Mouse (Mus musculus): ENCODE data around the gene Ccdc159.

The Ccdc159 gene

DNA sequence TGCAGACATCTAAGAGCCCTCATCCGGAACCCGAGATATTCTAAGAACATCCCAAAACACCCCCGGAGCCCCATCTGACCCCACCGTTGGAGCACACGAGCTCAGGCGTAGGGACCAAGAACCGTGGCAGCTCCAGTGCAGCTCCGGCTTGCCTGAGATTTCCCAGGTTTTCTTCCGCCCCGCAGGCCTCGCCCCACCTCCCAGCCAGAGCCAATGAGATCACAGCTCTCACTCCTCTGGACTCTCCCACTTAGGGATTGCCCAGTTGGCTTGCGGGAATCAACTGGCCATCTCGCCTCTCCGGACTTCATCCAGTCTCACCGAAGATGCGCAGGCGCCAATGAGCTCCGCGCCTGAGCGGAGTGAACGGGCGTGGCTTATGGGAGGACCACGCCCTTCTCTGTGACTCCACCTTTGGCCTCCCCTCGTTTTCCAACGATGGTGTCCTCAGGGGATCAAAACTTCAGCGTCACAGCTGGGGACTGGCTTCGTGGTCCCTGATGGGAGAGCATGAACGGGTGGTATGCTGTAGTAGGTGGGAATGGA, at the start of gene Ccdc159, which contains the start of gene Tmem205:
TSS of gene Ccdc159 (plus strand) at position 264 of the 546 bp plus-strand sequence.
TSS of gene Tmem205 (minus strand) at position 349 of the 546 bp plus-strand sequence.
- DNase-seq = peak; percentile 24 to 35

DNA sequence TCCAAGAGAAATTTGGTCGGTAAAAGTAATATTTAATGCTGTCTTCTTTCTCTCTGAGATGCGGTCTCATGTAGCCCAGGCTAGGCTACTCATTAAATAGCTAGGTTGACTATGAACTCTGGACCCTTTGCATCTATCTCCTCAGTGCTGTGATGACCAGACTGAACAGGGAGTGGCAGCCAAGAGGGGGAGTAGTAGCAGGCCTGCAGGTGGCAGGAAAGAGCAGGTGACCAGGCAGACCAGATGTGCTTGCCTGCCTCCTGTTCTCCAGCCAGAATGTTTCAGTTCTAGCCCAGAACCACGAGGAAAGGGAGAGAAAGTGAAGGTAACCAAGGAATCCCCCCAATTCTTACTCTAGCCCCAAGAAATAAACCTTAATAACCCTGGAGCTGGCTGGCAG, 38.0 kb upstream of the Ccdc159 start:
- no peak for DNase-seq

DNA sequence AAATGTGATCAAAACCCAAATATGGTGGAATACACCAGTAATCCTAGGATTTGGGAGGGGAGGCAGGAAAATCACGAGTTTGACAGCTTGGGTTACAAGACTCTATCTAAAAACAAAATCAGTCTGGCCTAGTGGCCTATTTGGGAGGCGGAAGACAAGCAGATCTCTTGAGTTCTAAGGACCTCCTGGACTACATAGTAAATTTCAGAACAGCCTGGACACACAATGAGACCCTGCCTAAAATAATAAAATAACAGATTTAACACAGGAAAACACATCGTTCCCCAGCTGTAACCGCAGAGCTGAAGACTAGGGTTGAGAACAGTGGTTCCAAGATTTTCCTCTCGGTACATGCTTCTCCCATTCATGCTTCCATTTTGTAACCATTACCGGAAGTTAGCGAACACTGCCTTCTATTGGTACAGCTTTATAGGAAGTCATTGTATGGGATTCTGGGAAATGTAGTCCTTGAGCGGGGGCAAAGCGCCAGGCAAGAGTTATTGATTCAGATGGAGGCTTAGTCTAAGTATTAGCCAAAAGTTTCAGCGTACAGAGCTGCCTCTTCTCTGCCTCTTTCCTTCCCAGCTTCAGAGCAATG, 25.9 kb upstream of the Ccdc159 start:
- peak in 1 of 2 experiments; percentile 16 for DNase-seq

DNA sequence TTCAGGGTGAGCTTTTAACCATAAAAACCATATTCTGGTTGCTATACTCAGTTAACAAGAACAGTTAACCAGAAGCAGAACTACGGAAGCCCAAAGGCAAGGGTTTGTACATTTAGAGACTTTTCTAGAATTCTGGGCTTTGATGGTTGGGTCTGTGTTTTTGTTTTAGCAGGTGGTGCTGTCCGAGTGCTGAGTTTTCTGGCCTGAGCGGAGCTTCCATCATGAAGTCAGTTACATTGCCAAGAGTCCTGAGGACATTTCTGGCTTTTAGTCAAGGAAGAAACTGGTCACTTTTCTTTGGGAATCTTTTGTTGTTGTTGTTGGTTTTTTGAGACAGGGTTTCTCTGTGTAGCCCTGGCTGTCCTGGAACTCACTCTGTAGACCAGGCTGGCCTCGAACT, 23.2 kb upstream of the Ccdc159 start:
- DNase-seq = no peak

DNA sequence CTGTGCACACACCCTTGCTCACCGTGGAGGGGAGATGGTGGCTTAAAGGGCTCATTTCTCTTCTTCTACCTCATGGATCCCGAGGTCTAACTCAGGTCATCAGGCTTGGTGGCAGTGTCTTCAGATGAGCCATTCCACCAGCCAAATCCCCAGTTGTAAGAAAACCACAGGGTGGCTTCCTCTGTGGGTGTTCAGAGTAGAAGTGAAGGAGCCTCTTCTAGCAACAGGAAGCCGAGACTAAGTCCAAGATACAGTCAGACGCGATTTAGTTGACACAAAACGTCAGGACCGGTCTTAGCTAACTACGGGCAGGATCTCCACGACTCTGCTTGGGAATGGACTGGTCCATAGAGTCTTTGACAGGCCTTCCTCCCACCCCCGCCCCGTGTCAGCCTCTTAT, 19.1 kb upstream of the Ccdc159 start:
- no peak for DNase-seq

DNA sequence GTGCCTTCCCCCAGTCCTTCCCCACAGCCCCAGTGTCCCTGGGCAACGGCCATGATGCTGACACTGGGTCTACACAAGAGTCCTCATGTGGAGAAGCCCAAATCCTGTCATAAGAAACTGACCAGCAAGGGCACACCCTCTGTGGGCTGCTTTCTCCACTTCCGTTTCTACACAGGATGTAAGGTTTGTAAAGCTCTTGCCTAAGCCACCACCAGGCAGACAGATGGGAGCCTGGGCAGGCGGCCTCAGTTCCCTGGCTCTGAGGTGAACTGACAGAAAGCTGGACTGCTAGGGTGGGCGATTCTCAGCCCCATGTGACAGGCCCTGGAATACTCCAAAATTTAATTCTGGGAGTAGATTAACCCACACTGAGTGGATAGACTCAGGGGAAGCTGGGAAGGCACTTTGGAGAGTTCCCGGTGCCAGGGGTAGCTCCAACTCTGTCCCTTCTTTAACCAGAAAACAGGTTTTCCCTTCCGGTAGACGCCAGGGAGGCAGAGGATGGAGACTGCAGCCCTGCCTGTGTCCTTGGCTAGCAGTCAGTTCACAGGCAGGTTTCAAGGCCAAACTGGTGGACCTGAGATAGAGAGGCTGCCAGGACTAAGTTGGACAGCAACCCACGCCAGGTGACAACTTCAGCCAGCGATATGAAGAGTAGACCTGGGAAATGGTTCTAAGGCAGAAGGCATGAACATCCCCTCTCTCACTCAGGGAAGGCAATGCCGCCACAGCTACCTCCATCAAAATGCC, 17.6 kb upstream of the Ccdc159 start:
- DNase-seq = no peak

DNA sequence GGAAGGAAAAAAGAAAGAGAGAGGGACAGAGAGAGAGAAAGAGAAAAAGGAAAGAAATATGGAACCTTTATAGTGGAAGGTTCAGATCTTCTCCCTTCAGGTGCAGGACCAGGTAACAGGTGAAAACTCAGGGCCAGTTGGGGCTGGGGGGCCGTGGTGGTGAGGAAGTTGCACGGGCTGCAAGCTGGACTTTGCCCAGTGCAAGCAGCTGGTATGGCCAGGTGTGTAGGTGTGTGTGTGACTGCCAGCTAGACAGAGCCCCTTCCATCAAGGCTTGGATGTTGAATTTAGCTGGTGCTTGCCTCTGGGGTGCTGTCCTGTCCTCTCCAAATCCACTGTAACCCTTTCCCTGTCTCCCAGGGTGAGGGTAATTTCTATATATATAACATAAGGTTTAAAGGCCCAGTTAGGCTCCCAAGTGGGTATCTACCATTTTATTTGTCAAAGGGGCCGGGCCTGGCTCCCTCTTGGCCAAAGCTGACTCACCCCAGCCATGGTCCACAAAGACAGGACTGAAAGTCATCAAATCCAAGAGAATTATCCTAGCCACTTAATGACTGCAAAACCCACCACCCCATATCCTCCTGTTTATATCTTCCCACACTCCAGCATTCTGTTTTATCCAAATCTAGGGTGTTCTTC, 10.3 kb upstream of the Ccdc159 start:
- DNase-seq = no peak

DNA sequence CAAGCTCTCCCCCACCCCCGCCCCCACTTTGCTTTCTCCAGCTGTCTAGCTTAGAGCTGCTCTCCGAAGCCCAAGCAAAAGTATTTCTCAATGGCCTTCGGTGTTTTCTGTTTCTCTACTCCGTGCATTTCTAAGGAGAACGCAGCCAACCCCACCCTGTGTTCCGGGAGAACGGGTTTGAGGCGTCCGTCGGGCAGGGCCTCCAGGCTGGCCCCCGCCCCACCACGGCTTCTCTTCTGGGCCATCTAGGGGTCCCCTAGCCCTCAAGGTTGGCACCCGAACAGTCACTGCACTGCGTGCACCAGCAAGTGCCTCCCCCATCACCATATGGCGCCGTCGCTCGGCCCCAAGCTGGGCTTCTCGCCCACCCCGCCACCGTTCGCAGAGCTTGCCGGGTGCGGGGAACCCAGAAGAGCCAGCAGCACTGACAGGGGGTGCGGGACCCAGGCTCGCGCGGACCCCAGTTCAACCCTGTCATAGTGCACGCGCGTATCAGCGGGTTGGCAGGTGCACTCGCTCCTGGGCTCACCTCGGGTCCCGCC, 9.7 kb upstream of the Ccdc159 start:
- DNase-seq = peak in 1 of 2 experiments; percentile 28

DNA sequence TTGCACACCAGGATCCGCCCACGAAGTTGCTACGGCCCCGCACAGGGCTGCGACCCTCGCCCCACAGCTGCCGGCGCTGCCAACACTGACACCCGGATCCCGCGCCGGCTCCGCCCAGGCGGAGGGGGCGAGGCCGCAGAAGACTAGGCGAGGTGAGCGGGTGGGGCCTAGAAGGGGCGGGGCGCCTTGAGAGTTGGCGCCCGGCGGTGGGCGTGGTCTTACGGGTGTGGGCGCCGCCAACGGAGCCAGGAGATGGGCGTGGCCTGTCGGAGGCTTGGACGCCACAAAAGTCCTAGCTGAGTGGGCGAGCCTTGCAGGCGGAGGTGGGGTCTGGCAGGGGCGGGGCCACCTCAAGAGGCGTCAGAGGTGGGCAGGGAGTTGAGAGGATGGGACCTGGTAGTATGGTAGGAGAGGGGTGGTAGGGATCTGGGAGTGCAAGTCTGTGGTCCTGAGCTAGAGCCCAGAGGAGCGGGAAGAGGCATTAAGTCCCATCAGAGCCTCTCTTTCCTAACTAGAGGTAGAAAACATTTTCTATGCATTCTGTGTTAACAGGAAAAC, 9.2 kb upstream of the Ccdc159 start, which contains the start of gene Rab3d:
TSS of gene Rab3d (minus strand) at position 158 of the 558 bp plus-strand sequence.
- DNase-seq = peak; percentile 93 to 96

DNA sequence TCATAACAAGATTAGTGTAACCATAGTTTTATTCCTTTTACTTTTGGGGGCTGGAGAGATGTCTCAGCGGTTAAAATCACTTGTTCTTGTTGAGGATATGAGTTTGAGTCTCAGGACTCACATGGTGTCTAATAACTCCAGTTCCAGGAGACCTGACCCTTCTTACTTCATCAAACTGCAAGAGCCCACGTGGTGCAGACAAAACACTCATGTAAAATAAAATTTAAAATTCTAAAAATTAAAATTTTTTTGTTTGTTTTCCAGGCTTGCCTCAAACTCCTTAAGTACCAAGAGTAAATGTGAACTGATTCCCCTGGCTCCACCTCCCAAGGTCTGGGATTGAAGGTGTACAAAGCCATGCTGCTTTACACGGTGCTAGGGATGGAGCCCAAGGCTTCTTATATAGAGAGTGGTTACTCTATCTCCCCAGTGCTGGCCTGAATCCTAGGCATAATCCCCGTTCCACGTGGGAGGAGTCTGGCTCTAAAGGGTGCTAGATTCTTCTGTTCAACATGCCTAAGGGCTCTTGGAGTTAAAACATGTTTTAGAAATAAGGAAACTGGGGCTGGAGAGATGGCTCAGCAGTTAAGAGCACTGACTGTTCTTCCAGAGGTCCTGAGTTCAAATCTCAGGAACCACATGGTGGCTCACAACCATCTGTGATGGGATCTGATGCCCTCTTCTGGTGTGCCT, 8.4 kb upstream of the Ccdc159 start:
- no peak for DNase-seq

DNA sequence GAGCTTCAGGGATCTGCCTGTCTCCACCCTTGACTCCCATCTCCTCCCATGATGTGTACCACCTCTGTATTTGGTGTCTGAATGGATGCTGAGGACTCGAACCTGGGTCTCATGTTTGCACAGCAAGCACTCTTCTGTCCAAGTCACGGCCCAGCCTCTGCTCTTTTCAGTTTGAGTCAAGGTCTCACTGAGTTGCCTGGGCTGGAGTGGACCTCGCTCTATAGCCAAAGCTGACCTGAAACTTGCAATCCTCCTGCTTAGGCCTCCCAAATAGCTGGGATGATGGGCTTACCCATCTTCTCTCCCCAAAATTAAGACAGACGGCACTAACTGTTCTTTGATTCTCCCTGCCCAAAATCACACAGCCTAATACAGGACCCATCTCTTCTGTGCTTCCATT, 4.2 kb upstream of the Ccdc159 start:
- DNase-seq = no peak

DNA sequence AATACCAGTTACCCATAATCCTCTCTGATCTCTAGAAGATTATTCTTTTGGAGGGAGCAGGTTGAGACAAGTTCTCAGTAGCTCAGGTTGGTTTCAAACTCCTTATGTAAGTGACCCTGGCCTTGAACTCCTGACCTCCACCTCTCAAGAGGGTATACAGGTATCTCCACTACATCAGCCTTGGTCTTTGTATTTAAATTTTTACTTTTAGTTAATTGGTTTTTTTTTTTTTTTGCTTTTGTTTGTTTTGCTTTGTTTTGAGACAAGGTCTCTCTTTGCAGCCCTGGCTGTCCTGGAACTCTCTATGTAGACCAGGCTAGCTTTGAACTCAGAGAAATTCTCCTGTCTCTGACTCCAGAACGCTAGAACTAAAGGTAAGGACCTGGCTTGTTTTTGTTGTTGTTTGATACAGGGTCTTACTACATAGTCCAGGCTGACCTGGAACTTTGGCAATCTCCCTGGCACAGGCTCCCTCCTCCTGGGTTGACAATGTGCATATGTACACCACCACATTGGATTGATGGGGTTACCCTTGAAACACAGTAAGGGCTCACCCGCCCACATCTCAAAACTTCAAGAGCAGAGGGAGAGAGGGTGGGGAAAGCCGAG, 3.7 kb upstream of the Ccdc159 start:
- DNase-seq = no peak

DNA sequence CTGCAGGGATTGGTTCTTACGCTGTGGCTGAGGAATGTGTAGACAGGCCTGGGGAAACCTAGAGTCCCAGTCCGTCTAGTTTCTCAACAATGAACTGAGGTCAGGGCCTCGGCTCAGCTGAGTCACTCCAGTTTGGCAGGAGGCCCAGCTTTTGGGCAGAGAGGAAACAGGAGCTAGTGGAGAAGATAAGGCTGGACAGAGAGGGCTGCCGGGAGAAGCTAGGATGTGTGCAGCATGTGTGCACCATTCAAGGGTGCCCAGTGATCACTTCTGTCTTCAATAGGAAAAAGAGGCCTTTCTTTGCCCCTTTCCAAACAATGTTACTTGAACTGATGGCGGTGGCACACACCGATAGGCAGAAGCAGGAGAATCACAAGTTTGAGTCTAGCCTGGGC, 3.2 kb upstream of the Ccdc159 start:
- DNase-seq = peak in 1 of 2 experiments; percentile 31

DNA sequence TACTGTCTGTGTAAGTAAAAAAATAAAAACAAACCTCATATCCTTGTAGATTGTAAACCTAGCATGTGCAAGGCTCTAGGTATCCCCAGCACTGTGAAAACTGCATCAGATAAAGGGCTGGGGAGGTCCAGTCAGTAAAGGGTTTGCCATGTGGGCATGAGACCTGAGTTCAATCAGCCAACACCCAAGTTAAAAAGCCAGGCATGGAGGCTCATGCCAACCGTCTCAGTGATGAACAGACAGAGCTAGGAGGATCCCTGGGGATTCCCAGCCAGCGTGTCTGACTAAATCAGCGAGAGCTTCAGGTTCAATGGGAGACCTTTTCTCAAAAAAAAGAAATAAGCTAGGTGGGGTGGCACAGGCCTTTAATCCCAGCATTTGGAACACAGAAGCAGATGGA, 2.2 kb upstream of the Ccdc159 start:
- no peak for DNase-seq

DNA sequence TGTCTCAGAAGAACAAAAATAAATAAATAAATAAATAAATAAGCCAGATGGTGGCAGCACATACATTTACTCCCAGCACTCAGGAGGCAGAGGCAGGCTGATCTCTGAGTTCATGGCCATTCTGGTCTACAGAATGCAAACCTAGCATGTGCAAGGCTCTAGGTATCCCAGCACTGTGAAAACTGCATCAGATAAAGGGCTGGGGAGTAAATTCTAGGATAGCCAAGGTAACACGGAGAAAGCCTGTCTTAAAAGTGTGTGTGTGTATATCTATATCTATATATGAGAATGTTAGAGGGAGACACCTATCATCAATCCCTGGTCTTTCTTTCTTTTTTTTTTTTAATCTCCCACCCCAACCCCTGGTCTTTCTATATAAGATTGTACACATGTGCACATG, 1.8 kb upstream of the Ccdc159 start:
- no peak for DNase-seq

DNA sequence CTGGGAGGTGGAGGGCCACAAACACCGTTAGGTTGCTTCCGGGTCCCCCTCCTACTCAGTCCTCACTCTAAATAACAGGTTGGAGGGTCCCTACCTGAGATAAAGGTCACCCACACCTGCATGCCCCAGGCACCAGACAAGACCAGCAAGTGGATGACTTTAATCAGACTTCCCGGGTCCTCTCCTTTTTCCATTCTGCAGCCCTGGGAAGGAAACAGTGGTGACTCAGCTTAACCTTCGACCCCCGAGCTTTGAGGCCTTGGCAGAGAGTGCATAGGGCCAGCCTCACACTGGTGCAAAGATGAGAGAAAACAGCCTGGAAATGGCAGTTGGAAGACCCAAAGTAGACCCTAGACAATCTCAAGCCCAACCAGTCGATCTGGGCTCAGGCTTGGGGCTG, 1.1 kb upstream of the Ccdc159 start:
- DNase-seq = no peak

DNA sequence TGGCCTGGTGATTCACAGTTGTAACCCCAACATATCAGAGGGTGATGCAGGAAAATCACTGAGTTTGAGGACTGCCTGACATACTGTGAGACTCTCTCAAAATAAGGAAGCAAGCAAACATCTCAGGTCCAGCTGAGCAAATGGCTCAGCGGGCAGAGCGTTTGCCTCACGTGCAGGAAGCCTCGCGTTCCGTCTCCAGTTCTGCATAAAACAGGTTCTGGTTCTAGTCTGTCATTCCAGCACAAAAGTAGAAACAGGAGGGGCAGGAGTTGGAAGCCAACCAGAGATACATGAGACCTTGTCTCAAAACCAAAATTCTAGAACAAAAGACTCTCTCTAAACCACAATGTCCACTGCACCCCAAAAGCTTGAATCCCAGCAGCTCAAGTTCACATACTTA, 487 bp upstream of the Ccdc159 start:
- DNase-seq = no peak

DNA sequence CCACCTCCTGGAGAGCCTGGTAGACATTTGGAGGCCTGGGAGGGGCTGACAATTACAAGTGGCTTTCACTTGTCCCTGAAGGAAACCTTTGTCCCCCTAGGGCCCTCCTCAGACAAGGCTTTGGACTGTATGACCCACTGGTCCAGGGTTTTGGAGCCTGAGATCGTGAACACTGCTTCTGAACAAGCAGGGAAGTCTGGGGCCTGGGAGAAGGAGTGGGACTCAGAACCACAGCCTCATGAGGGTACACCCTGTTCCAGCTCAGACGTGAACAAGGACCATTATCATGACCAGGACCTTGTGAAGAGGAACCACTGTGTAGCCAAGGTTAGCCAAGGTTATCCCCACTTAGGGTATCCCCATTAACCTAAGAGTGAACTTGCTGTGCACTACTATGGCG, 1.9 kb downstream of the Ccdc159 start:
- no peak for DNase-seq

DNA sequence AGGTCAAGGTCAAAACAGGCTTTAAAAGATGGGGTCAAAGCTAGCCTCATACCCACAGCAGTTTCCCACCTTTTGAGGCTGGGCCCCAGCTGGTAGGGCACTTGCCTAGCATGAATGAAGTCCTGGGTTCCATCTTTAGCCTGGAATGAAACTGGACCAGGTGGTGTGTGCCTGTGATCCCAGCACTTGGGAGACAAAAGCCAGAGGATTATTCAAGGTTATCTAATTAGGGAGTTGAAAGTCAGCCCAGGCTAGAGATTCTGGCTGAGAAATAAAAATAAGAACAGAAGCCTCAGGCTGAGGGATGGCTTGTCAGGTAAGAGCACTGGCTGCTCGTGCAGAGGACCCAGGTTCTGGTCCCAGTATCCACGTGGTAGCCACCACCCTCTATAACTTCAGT, 4.7 kb downstream of the Ccdc159 start:
- DNase-seq = no peak

DNA sequence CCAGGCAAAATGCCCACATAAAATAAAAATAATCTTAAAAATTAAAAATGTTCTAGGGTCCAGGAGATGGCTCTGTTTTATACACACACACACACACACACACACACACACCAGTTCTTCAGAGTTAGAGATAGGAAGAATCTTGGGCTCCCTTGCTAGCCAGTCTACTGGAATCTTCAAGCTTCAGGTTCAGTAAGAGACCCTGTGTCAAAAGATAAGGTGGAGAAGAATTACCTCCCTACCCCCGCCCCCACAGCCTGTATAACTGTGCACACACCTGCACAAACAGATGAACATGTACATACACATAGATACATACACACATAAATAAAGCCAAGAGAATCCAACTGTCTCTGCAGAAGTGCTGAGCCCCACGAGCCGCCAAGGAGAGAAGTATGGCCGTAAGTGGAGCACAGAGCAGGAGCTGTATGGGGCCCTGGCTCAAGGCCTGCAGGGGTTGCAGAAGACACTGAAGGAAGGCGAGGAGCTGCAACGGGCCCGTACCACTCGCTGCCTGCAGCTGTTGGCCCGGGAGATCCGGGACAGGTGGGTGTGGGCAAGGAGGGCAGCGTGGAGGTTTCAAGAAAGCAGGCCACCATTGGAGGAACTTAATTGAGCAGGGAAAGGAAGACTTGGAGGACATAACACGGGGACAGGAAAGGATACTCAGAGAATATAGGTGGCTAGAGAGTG, 5.3 kb downstream of the Ccdc159 start:
- DNase-seq = no peak

DNA sequence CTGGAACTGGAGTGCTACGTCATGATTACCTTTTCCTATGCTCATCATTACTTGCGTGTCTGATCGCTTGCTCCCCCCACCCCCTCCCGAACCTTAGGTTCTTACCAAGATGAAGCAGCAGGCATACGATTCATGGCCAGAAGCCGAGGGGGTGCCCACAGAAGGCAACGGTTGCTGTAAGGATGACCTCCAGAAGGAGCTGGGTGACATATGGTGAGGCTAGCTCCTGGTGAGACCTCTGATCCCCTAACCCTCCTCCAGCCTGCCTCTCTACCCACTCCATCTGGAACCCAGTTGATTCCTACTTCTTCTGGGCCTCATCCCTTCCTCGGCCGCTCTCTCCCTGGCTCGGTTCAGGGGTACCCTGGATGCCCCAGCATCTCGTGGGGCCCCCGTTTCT, 6.8 kb downstream of the Ccdc159 start:
- no peak for DNase-seq

Data from spleen, adult 18-20 months (tissue).